Mouse (Mus musculus) olfactory bulb, adult 2 months (tissue): ENCODE results near the gene Asrgl1.

Experiments
- CTCF ChIP-seq: fragments of 200-500 bp; IDR thresholded peaks from 2 replicates; pipeline ENCODE4 v1.5.1; 2012; ENCODE audit warnings: low read depth, mild to moderate bottlenecking, low read length, moderate library complexity; ENCODE audit not compliant: insufficient read depth
- POLR2A ChIP-seq: fragments of 200-500 bp; IDR thresholded peaks from 2 replicates; pipeline ENCODE4 v1.6.1; 2012; ENCODE audit warnings: mild to moderate bottlenecking, low read depth, low read length, moderate library complexity; ENCODE audit not compliant: insufficient read depth

DNA sequence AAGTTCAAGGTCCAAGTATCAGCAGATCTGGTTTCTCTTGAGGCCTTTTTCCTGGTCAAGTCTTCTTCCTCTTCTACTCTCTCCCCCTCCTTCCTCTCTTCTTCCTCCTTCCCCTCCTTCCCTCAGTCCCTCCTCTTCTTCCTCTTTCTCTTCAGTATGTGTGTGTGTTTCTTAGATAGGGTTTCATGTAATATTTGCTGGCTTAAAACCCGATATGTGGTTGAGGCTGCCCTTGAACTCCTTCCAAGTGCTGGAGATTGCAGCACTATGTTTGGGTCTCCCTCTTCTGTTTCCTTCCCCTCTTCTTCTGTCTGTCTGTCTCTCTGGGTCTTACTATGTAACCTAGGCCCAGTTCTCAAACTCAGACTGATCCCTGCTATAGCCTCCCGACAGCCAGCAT, 72.6 kb downstream of the Asrgl1 start:
- no peak for TF ChIP-seq POLR2A
- no peak for TF ChIP-seq CTCF
